Mouse (Mus musculus): ENCODE measurements around the gene Tjp3.

GRCm38 (mm10) chr10:81306837-81307682, 15.7 kb upstream of the Tjp3 start:
- TF ChIP-seq CTCF (IDR thresholded peaks at IDR 0.05; ENCODE audit: extremely low read depth, insufficient read length, insufficient replicate concordance, low read depth, low read length) (no peak), POLR2A (IDR thresholded peaks at IDR 0.05; ENCODE audit: low read depth, low read length) (no peak)

Measured in small intestine, adult 2 months (tissue).